Mouse (Mus musculus): ENCODE data around the gene Kcnj9. TPM values are rescaled to one million over a fixed set of nuclear protein-coding genes. Genes with fewer than 3 reads are reported as not detected.

Gene Kcnj9
- polyA plus RNA-seq, 1 experiment from 2014 or later = not detected

DNA sequence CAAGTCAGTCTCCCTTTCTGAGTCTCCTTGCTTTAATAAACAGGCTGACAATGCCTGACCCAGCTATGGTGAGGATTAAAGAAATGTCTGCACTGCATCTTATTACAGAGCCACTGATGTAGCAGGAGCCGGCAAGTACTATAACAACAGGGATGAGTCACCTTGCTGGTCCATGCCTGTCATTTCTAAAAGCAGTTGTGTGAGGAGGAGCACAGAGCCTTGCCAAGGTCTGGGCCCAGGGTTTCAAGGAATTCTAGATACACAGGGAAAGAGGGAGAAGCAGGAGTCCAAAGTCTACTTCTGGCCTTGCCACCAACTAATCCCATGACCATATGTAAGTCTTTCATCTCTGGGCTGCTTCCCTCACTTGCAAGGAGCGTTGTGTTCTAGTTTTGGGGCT lies 36.2 kb downstream of the Kcnj9 start:
- Histone ChIP-seq H3K4me1 (peaks cover 24% of the 10 kb centered on the region), H3K36me3 (peaks cover 31% of the 10 kb centered on the region), H3K27me3 (ENCODE audit: insufficient read depth, poor library complexity, severe bottlenecking) (no peaks in the 10 kb centered on the region; the same call in 1 of the 2 replicates), H3K4me3 (no peak overlapping the region), H3K9me3 (no peaks in the 10 kb centered on the region), H3K27ac (no peak overlapping the region)
- DNase-seq (ENCODE audit: low spot score) = no peak
- WGBS = 90% methylated on average over 2 of the region's 2 CpGs

DNA sequence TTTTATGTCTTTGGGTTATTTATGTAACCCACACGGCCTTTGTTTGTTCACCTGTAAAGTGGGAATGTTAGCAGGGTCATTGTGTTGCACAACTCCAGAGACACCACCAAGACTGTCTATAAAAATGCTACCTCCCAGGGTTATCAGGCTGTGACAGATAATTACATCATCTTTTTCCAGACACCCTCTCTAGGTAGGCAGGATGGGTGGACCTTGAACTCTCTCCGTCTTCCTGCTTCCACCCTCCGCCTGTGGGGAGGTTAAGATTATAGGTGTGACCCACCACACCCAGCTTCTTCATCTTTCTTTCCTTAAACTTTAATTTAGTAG lies 39.5 kb downstream of the Kcnj9 start:
- no peaks in the 10 kb centered on the region for H3K4me1 ChIP-seq
- DNase-seq (ENCODE audit: low spot score) = no peak
- WGBS = 67% methylated on average over 3 of the region's 3 CpGs
- peaks cover 56% of the 10 kb centered on the region for H3K36me3 ChIP-seq
- peaks cover 2% of the 10 kb centered on the region; the same call in 1 of the 2 replicates for H3K27me3 ChIP-seq (ENCODE audit: insufficient read depth, poor library complexity, severe bottlenecking)
- no peaks in the 10 kb centered on the region for H3K9me3 ChIP-seq
- H3K4me3 ChIP-seq = no peak overlapping the region
- H3K27ac ChIP-seq = no peak overlapping the region

DNA sequence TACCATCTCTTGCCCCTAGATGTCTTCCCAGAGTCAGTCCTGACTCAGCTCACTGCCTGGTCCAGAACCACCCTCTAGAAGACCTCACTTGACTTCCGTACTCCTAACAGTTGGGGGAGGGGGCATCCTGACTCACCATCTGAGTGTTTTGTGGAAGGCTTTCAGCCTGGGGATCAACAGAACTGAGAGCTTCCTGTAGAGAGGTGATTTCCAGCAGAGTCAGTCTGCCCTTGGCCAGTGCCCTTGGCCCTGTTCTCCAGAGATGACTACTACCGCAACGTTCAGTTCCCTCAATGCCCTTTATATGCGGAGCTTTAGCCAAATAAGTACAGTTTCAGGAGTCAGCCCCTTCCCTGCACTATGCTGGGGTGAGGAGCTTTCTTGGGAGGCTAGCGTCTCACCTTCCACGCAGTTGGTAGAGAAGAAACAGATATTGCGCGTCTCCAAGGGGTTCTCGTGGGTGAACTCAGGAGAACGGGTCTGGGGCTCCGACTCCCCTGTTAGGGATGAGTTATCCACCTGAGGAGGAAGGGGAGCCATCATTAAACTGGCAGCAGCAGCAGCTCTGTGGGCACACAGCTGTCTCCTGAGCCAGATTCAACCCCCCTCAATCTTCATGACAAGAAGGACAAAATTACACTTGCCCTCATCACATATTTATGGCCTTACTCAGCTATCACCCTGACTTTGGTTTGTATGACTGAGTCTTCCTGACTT lies 40.1 kb downstream of the Kcnj9 start:
- H3K27ac ChIP-seq = no peak overlapping the region
- no peak for DNase-seq (ENCODE audit: low spot score)
- peaks cover 6% of the 10 kb centered on the region; the same call in 1 of the 2 replicates for H3K27me3 ChIP-seq (ENCODE audit: insufficient read depth, poor library complexity, severe bottlenecking)
- no peaks in the 10 kb centered on the region for H3K4me1 ChIP-seq
- H3K9me3 ChIP-seq = no peaks in the 10 kb centered on the region
- no peak overlapping the region for H3K4me3 ChIP-seq
- WGBS = 89% methylated on average over 11 of the region's 11 CpGs
- peaks cover 61% of the 10 kb centered on the region for H3K36me3 ChIP-seq

DNA sequence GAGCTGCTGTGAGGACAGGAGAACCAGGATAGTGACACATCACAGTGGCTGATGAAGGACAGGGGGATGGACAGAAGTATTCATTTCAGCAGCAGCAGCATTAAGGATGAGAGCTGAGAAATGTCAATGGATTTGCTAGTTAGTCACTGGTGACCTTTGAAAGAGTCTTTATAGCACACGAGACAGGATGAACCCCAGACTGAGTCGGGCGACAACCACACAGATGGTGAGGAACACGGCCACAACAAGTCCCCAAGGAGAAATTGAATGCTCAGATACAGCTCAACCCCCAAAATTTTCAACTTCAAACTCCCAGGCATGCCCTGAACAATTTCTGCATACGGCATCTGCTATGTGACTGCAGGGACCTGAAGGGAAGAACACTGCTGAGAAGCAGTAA lies 42.4 kb downstream of the Kcnj9 start:
- no peaks in the 10 kb centered on the region for H3K4me1 ChIP-seq
- 83% methylated on average over 5 of the region's 5 CpGs for WGBS
- H3K36me3 ChIP-seq = peaks cover 62% of the 10 kb centered on the region
- H3K27ac ChIP-seq = no peak overlapping the region
- H3K27me3 ChIP-seq (ENCODE audit: insufficient read depth, poor library complexity, severe bottlenecking) = peaks cover 6% of the 10 kb centered on the region; the same call in 1 of the 2 replicates
- H3K4me3 ChIP-seq = no peak overlapping the region
- no peak for DNase-seq (ENCODE audit: low spot score)
- H3K9me3 ChIP-seq = no peaks in the 10 kb centered on the region

DNA sequence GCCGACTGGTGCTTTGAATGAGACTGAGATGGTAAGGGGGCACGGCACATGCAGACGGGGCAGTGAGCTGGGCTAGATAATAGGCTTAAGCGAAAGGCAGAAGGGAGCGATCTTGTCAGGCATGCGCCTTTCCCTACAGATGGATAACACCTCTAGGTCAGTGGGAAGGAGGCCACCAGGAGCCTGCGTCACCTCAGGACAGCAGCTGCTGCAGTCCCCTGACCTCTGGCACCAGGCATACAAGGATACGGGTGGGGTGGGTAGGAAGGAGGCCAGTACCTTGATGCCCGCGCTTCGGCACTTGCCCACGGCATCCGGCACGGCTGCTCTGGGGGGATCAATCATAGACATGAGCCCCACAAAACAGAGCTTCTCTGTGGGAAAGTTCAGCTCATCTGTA lies 44.9 kb downstream of the Kcnj9 start:
- WGBS = 80% methylated on average over 14 of the region's 14 CpGs
- H3K4me3 ChIP-seq = no peak overlapping the region
- 0 out of 2 replicates have a peak, but pooled peaks cover 7% of the 10 kb centered on the region for H3K4me1 ChIP-seq
- peaks cover 6% of the 10 kb centered on the region; the same call in 1 of the 2 replicates for H3K27me3 ChIP-seq (ENCODE audit: insufficient read depth, poor library complexity, severe bottlenecking)
- no peak overlapping the region for H3K27ac ChIP-seq
- H3K9me3 ChIP-seq = no peaks in the 10 kb centered on the region
- H3K36me3 ChIP-seq = peaks cover 48% of the 10 kb centered on the region
- no peak for DNase-seq (ENCODE audit: low spot score)

DNA sequence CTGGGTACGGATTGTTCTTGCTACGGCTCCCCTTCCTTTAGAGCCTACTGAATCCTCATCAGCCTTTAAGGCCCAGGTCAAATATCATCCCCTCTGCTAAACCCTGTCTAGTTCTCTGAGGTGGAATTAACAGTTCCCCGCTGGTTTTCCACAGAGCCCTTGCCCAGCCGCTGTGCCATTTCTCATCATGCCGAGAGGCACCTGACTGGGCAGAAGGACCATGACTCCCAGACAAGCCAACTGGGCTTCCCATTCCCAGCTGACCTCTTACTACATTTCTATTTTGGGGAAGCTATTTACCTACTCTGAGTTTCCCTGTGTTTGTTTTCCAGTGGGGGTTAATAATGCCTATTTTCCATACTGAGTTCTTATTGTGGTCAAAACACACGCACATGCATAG lies 46.0 kb downstream of the Kcnj9 start:
- DNase-seq (ENCODE audit: low spot score) = no peak
- no peaks in the 10 kb centered on the region for H3K9me3 ChIP-seq
- 90% methylated on average over 6 of the region's 6 CpGs for WGBS
- H3K36me3 ChIP-seq = peaks cover 43% of the 10 kb centered on the region
- no peak overlapping the region for H3K27ac ChIP-seq
- peaks cover 6% of the 10 kb centered on the region; the same call in 1 of the 2 replicates for H3K27me3 ChIP-seq (ENCODE audit: insufficient read depth, poor library complexity, severe bottlenecking)
- H3K4me1 ChIP-seq = peaks cover 16% of the 10 kb centered on the region; the same call in 1 of the 2 replicates
- no peak overlapping the region for H3K4me3 ChIP-seq

DNA sequence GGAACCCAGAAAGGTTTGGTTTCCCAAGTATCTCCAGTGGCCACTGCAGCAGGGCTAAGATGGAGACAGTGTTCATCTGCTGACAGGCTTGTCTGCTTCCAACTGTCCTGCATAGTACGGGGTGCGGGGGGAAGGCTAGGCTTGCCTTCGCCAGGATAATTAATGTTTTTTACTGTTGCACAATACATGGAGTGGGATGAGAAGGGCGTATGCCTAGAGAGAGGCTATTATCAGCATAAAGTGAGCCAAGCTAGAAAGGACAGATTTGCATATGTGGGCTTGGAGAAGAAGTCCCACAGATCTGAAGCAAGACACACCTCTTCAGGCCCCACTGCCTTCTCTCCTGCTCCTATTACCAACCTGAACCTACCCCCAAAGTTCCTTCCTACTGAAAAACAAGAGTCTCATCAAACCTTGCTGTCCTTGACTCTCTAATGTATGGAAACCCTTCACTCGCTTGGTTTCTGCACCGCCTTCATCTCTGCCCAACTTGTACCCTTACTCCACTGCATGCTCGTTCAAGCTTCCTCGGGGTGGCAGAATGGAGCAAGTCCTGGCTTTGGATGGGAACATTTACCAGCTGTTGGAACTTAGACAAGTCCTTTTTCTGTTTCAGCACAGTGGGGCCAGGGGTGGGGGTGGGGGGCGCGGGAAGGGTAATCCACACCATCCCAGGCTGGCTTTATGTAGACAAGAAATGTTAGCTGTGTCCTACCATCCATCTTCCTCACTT lies 47.4 kb downstream of the Kcnj9 start:
- H3K4me1 ChIP-seq = peaks cover 16% of the 10 kb centered on the region; the same call in 1 of the 2 replicates
- H3K4me3 ChIP-seq = no peak overlapping the region
- peaks cover 45% of the 10 kb centered on the region for H3K36me3 ChIP-seq
- H3K27ac ChIP-seq = no peak overlapping the region
- H3K9me3 ChIP-seq = no peaks in the 10 kb centered on the region
- WGBS = 85% methylated on average over 10 of the region's 10 CpGs
- peaks cover 6% of the 10 kb centered on the region; the same call in 1 of the 2 replicates for H3K27me3 ChIP-seq (ENCODE audit: insufficient read depth, poor library complexity, severe bottlenecking)
- DNase-seq (ENCODE audit: low spot score) = no peak

DNA sequence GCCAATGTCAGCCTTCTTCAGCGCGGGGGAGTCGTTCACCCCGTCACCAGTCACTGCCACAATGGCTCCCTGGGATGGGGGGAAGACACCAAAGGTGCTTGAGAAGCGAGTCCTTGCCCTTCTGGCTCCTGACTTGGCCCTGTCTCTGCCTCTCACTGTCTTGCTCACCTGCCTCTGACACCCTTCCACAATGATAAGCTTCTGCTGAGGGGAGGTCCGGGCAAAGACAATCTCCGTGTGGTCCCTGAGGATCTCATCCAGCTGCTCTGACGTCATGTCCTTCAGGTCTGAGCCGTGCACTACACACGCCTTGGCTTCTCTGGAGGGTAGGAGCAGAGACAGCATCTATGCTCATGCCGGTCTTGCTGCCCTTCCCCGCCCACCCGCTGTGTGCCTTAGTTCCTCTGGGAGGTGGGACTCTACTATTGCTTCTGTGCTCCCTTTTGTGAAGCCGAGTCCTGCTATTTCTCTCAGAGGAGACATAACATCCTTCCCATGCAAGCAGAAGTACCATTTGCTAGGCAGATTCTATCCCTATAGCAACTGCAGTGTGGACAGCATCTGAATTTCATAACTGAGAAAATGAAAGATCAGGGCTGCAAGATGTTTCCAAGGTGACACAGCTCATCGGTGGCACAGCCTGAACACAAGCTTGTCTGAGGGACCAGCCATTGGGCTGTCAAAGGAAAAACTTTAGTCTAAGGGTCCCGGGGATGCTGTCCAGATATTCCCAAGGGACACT lies 49.2 kb downstream of the Kcnj9 start:
- WGBS = 73% methylated on average over 16 of the region's 16 CpGs
- H3K4me3 ChIP-seq = no peak overlapping the region
- H3K27ac ChIP-seq = no peak overlapping the region
- H3K9me3 ChIP-seq = no peaks in the 10 kb centered on the region
- peaks cover 16% of the 10 kb centered on the region; the same call in 1 of the 2 replicates for H3K4me1 ChIP-seq
- peaks cover 6% of the 10 kb centered on the region; the same call in 1 of the 2 replicates for H3K27me3 ChIP-seq (ENCODE audit: insufficient read depth, poor library complexity, severe bottlenecking)
- peaks cover 27% of the 10 kb centered on the region; the same call in 1 of the 2 replicates for H3K36me3 ChIP-seq
- DNase-seq (ENCODE audit: low spot score) = no peak

DNA sequence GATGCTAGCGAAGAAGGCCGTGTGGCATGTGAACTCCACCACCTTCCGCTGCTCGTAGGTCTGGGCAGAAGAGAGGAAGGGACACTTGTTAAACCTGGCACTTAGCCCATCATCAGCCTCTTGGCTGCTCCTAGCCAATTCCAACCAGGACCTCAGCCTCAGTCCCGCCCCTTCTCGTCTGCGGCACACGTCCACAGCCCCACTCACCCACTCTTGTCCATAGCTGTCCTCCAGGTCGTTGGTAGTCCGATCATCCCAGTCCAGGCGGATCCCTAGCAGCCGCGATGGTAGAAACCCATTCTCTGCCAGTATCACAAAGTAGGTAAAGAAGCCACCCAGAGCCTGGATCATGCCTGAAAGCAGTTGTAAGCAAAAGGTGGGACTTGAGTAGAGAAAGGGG lies 50.8 kb downstream of the Kcnj9 start:
- DNase-seq (ENCODE audit: low spot score) = no peak
- peaks cover 26% of the 10 kb centered on the region for H3K4me1 ChIP-seq
- no peaks in the 10 kb centered on the region for H3K27me3 ChIP-seq (ENCODE audit: insufficient read depth, poor library complexity, severe bottlenecking)
- H3K9me3 ChIP-seq = no peaks in the 10 kb centered on the region
- no peak overlapping the region for H3K27ac ChIP-seq
- WGBS = 86% methylated on average over 13 of the region's 13 CpGs
- H3K36me3 ChIP-seq = peaks cover 15% of the 10 kb centered on the region; the same call in 1 of the 2 replicates
- no peak overlapping the region for H3K4me3 ChIP-seq

DNA sequence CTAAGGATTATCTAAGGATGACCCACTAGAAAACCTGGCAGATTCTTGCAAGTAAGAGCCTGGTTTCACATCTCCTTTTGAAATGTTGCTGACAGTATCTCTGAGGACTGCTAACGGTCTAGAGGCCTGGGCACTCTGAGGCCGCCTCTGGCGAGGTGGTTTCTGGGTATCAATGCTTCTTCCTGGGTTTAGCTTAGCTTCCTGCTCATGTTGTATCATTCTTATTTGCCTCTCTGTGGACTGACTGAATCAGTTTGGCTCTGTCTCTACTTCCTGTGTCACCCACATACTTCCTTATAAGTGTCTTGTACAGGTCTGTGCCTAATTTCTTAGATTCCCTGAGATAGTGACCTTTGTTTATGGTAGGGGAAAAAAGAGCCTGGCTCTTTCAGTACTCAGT lies 51.9 kb downstream of the Kcnj9 start:
- Histone ChIP-seq H3K36me3 (peaks cover 15% of the 10 kb centered on the region; the same call in 1 of the 2 replicates), H3K9me3 (no peaks in the 10 kb centered on the region), H3K27ac (no peak overlapping the region), H3K27me3 (ENCODE audit: insufficient read depth, poor library complexity, severe bottlenecking) (no peaks in the 10 kb centered on the region), H3K4me3 (no peak overlapping the region), H3K4me1 (peaks cover 26% of the 10 kb centered on the region)
- no peak for DNase-seq (ENCODE audit: low spot score)
- 55% methylated on average over 3 of the region's 3 CpGs for WGBS

DNA sequence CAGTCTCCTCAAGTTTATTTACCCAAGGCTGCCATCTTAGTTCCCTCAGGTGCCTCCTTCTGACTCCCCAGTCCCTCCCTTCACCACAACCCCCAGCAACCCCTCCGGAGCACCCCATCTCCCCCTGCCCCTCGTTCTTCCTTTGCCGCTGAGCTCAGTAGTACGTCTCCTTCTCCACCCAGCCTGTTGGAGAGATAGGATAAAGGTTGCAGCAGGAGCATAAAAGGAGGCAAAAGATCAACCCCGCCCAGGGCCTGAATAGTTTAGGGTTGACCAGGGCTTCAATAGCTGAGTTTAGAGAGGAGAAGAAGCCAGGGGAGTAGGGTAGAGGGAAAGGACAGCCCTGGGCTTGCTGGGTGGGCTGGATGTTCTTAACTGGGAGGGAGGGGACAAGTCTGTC lies 54.6 kb downstream of the Kcnj9 start:
- H3K27ac ChIP-seq = 0 out of 2 replicates have a peak overlapping the region, but pooled peaks have one; percentile 47
- H3K9me3 ChIP-seq = no peaks in the 10 kb centered on the region
- 52% methylated on average over 5 of the region's 5 CpGs for WGBS
- H3K27me3 ChIP-seq (ENCODE audit: insufficient read depth, poor library complexity, severe bottlenecking) = no peaks in the 10 kb centered on the region
- peaks cover 19% of the 10 kb centered on the region for H3K4me1 ChIP-seq
- H3K4me3 ChIP-seq = no peak overlapping the region
- DNase-seq (ENCODE audit: low spot score) = no peak
- H3K36me3 ChIP-seq = peaks cover 8% of the 10 kb centered on the region; the same call in 1 of the 2 replicates

DNA sequence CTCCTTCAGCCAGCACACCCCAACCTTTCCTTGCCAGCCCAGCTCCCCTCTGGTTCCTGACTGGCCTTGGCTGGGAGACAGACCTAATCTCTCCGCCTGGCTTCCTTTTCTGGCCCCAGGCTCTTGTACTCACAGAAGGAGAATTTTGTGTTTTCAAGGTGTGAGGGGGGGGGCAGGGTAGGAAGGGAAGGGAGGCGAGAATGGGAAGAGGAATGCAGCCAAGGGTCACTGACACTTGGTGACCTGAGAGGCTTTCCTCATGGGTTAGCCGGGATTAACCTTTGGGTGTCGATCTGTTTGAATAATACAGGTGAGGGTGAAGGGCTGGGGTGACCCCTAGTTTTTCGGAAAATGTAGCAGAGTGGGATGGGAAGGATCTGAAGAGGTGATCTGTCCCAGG lies 55.0 kb downstream of the Kcnj9 start:
- 41% methylated on average over 5 of the region's 5 CpGs for WGBS
- Histone ChIP-seq H3K27me3 (ENCODE audit: insufficient read depth, poor library complexity, severe bottlenecking) (no peaks in the 10 kb centered on the region), H3K4me1 (peaks cover 18% of the 10 kb centered on the region), H3K4me3 (no peak overlapping the region), H3K36me3 (peaks cover 8% of the 10 kb centered on the region; the same call in 1 of the 2 replicates), H3K27ac (no peak overlapping the region), H3K9me3 (no peaks in the 10 kb centered on the region)
- no peak for DNase-seq (ENCODE audit: low spot score)

All from heart, embryonic 10.5 days (tissue).